Mouse (Mus musculus): ENCODE results near the gene Xpo4. TPM values are rescaled to one million over a fixed set of nuclear protein-coding genes. Genes with fewer than 3 reads are reported as not detected.

Xpo4 gene
- polyA plus RNA-seq, 1 experiment from 2014 or later = 32.1 TPM

DNA sequence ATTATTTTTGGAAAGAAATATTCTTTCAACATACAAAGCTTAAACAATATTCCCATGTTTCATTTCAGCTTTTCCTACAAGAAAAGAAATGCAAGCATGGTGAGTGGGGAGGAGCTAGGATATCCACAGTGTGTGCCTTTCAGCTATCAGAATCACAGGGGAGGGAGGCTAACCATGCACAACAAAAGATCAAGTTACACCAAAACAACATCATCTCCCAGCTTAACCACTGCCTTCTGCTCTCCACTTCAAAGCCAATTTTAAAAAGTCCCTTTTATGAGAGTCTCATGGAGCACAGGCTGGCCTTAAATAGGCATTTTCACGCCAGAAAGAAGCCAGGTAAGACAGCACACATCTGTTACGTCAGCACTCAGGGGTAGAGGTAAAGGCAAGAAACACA lies 54.2 kb downstream of the Xpo4 start:
- DNase-seq (ENCODE audit: low spot score) (no peak), ATAC-seq (ENCODE audit: low FRiP score) (no peak)
- H3K4me3 ChIP-seq (ENCODE audit: low read depth, low read length) = no peak overlapping the region
- no peaks in the 10 kb centered on the region for H3K36me3 ChIP-seq (ENCODE audit: control insufficient read depth, insufficient read depth, low read length)
- H3K4me1 ChIP-seq (replicated peaks; ENCODE audit: control insufficient read depth, insufficient read depth, low read length) = no peaks in the 10 kb centered on the region
- H3K27ac ChIP-seq (ENCODE audit: low read depth, low read length) = no peak overlapping the region
- H3K4me2 ChIP-seq (replicated peaks; ENCODE audit: low read depth, low read length) = no peak overlapping the region
- WGBS = 52% methylated on average over 2 of the region's 2 CpGs
- H3K9me3 ChIP-seq (ENCODE audit: control insufficient read depth, low read length) = no peaks in the 10 kb centered on the region
- no peaks in the 10 kb centered on the region for H3K27me3 ChIP-seq (ENCODE audit: control insufficient read depth, insufficient read depth, low read length)
- H3K9ac ChIP-seq (ENCODE audit: low read depth, low read length) = no peak overlapping the region

- H3K36me3 ChIP-seq (ENCODE audit: control insufficient read depth, insufficient read depth, low read length) = no peaks in the 10 kb centered on the region
- H3K9ac ChIP-seq (ENCODE audit: low read depth, low read length) = no peak overlapping the region
- no peaks in the 10 kb centered on the region for H3K27me3 ChIP-seq (ENCODE audit: control insufficient read depth, insufficient read depth, low read length)
- no peaks in the 10 kb centered on the region for H3K9me3 ChIP-seq (ENCODE audit: control insufficient read depth, low read length)
- no peaks in the 10 kb centered on the region for H3K4me1 ChIP-seq (replicated peaks; ENCODE audit: control insufficient read depth, insufficient read depth, low read length)
- WGBS = 81% methylated on average over 4 of the region's 4 CpGs
- no peak for DNase-seq (ENCODE audit: low spot score)
- H3K4me3 ChIP-seq (ENCODE audit: low read depth, low read length) = no peak overlapping the region
- H3K27ac ChIP-seq (ENCODE audit: low read depth, low read length) = no peak overlapping the region
- no peak for ATAC-seq (ENCODE audit: low FRiP score)
- no peak overlapping the region for H3K4me2 ChIP-seq (replicated peaks; ENCODE audit: low read depth, low read length)
These were observed 55.4 kb downstream of the Xpo4 start for GRCm38 (mm10) chr14:57609816-57610329.

GRCm38 (mm10) chr14:57607500-57607899 lies 57.7 kb downstream of the Xpo4 start:
- no peaks in the 10 kb centered on the region for H3K36me3 ChIP-seq (ENCODE audit: control insufficient read depth, insufficient read depth, low read length)

GRCm38 (mm10) chr14:57606663-57607365 lies 58.4 kb downstream of the Xpo4 start:
- DNase-seq (ENCODE audit: low spot score) = no peak
- H3K9ac ChIP-seq (ENCODE audit: low read depth, low read length) = no peak overlapping the region
- ATAC-seq (ENCODE audit: low FRiP score) = no peak
- peaks cover 2% of the 10 kb centered on the region; the same call in 1 of the 2 replicates for H3K36me3 ChIP-seq (ENCODE audit: control insufficient read depth, insufficient read depth, low read length)
- H3K27ac ChIP-seq (ENCODE audit: low read depth, low read length) = no peak overlapping the region
- H3K4me1 ChIP-seq (replicated peaks; ENCODE audit: control insufficient read depth, insufficient read depth, low read length) = no peaks in the 10 kb centered on the region
- H3K4me2 ChIP-seq (replicated peaks; ENCODE audit: low read depth, low read length) = no peak overlapping the region
- H3K4me3 ChIP-seq (ENCODE audit: low read depth, low read length) = no peak overlapping the region
- 80% methylated on average over 8 of the region's 8 CpGs for WGBS
- H3K27me3 ChIP-seq (ENCODE audit: control insufficient read depth, insufficient read depth, low read length) = no peaks in the 10 kb centered on the region
- H3K9me3 ChIP-seq (ENCODE audit: control insufficient read depth, low read length) = no peaks in the 10 kb centered on the region

More at GRCm38 (mm10) chr14:57607500-57607899, 57.7 kb downstream of the Xpo4 start:
- DNase-seq (ENCODE audit: low spot score) (no peak), ATAC-seq (ENCODE audit: low FRiP score) (no peak)
- no peaks in the 10 kb centered on the region for H3K4me1 ChIP-seq (replicated peaks; ENCODE audit: control insufficient read depth, insufficient read depth, low read length)
- H3K9me3 ChIP-seq (ENCODE audit: control insufficient read depth, low read length) = no peaks in the 10 kb centered on the region
- no peak overlapping the region for H3K9ac ChIP-seq (ENCODE audit: low read depth, low read length)
- no peak overlapping the region for H3K4me2 ChIP-seq (replicated peaks; ENCODE audit: low read depth, low read length)
- no peaks in the 10 kb centered on the region for H3K27me3 ChIP-seq (ENCODE audit: control insufficient read depth, insufficient read depth, low read length)
- no peak overlapping the region for H3K4me3 ChIP-seq (ENCODE audit: low read depth, low read length)
- no peak overlapping the region for H3K27ac ChIP-seq (ENCODE audit: low read depth, low read length)
- 70% methylated on average over 1 of the region's 1 CpGs for WGBS

DNA sequence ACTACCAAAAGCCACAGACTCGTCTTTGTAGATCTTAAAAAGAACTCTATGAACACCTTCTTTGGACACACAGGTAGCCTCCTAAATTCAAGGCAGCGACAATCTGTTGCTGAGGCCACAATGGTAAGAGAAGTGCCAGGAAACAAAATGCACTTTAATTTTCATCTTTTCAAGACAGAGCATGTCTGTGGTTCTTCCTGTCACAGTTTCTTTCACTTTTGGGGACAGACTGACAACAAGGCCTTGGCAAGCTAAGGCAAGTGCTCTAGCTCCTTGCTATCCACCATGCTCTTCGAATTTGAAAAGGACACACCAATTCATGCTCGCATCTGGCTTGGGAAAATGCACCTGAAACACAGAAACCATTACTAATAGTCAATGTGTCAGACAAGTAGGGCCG lies 72.0 kb downstream of the Xpo4 start:
- Histone ChIP-seq H3K4me3 (ENCODE audit: low read depth, low read length) (no peak overlapping the region), H3K4me1 (replicated peaks; ENCODE audit: control insufficient read depth, insufficient read depth, low read length) (no peaks in the 10 kb centered on the region), H3K9me3 (ENCODE audit: control insufficient read depth, low read length) (no peaks in the 10 kb centered on the region), H3K4me2 (replicated peaks; ENCODE audit: low read depth, low read length) (no peak overlapping the region), H3K27ac (ENCODE audit: low read depth, low read length) (no peak overlapping the region), H3K27me3 (ENCODE audit: control insufficient read depth, insufficient read depth, low read length) (no peaks in the 10 kb centered on the region), H3K9ac (ENCODE audit: low read depth, low read length) (no peak overlapping the region), H3K36me3 (ENCODE audit: control insufficient read depth, insufficient read depth, low read length) (no peaks in the 10 kb centered on the region)
- DNase-seq (ENCODE audit: low spot score) (no peak), ATAC-seq (ENCODE audit: low FRiP score) (no peak)
- WGBS = 94% methylated on average over 5 of the region's 5 CpGs

DNA sequence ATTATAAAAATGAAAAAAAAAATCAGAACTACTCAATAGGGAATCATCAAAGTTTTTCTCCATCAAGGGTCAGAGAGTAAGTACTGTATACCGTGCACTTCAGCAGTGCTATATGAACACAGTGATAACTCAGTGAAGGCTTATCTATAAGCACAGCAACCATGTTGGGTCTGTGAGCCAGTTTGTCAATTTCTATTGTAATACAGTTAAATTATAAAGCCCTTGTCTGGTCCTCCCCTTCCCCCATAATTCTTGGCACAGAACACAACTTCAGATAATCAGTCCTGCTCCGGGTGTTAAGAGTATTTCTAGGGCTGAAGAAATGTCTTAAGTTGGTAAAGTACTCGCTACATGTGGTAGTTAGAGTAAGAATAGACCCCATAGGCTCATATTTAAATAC lies 73.4 kb downstream of the Xpo4 start:
- Histone ChIP-seq H3K4me2 (replicated peaks; ENCODE audit: low read depth, low read length) (no peak overlapping the region), H3K27ac (ENCODE audit: low read depth, low read length) (no peak overlapping the region), H3K9ac (ENCODE audit: low read depth, low read length) (no peak overlapping the region), H3K4me1 (replicated peaks; ENCODE audit: control insufficient read depth, insufficient read depth, low read length) (no peaks in the 10 kb centered on the region), H3K27me3 (ENCODE audit: control insufficient read depth, insufficient read depth, low read length) (no peaks in the 10 kb centered on the region), H3K36me3 (ENCODE audit: control insufficient read depth, insufficient read depth, low read length) (no peaks in the 10 kb centered on the region), H3K9me3 (ENCODE audit: control insufficient read depth, low read length) (no peaks in the 10 kb centered on the region), H3K4me3 (ENCODE audit: low read depth, low read length) (no peak overlapping the region)
- ATAC-seq (ENCODE audit: low FRiP score) (no peak), DNase-seq (ENCODE audit: low spot score) (no peak)
- 95% methylated on average over 3 of the region's 3 CpGs for WGBS

DNA sequence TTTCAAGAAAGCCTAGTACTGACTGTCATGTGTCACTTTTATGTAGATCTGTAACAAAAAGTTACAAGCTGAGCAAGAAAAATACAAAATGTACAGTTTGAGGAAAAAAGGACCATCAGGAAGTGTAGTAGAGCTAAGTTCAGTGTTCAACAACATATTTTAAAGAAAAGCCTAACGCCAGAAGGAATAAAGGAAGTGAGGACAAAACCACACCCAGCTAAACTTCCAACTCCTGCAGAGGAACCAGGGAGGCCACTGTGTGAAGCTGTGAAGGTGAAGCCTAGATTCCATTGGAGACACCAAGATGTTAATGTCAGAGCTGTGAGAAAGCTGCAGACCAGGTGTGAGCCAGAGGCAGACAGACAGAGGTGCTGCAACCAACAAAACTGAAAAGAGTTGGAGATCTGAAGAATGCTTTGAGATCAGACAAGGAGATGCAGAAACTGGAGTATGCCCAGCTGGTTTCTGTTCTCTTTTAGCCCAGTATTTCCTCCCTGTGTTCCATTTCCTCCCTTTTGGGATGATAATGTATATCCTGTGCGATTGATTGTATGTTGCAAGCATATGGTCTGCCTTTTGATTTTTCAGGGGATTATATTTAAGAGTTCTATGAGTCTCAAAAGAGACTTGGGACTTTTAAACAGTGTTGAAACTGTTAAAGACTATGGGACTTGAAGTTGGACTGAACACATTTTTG lies 88.7 kb downstream of the Xpo4 start:
- no peak overlapping the region for H3K27ac ChIP-seq (ENCODE audit: low read depth, low read length)
- H3K9ac ChIP-seq (ENCODE audit: low read depth, low read length) = no peak overlapping the region
- no peaks in the 10 kb centered on the region for H3K27me3 ChIP-seq (ENCODE audit: control insufficient read depth, insufficient read depth, low read length)
- H3K9me3 ChIP-seq (ENCODE audit: control insufficient read depth, low read length) = no peaks in the 10 kb centered on the region
- no peak overlapping the region for H3K4me2 ChIP-seq (replicated peaks; ENCODE audit: low read depth, low read length)
- DNase-seq (ENCODE audit: low spot score) (no peak), ATAC-seq (ENCODE audit: low FRiP score) (no peak)
- WGBS = 98% methylated on average over 2 of the region's 2 CpGs
- H3K4me3 ChIP-seq (ENCODE audit: low read depth, low read length) = no peak overlapping the region
- no peaks in the 10 kb centered on the region for H3K4me1 ChIP-seq (replicated peaks; ENCODE audit: control insufficient read depth, insufficient read depth, low read length)
- H3K36me3 ChIP-seq (ENCODE audit: control insufficient read depth, insufficient read depth, low read length) = no peaks in the 10 kb centered on the region

GRCm38 (mm10) chr14:57574792-57575587 lies 90.2 kb downstream of the Xpo4 start:
- Histone ChIP-seq H3K36me3 (ENCODE audit: control insufficient read depth, insufficient read depth, low read length) (no peaks in the 10 kb centered on the region), H3K27ac (ENCODE audit: low read depth, low read length) (no peak overlapping the region), H3K4me3 (ENCODE audit: low read depth, low read length) (no peak overlapping the region), H3K9ac (ENCODE audit: low read depth, low read length) (no peak overlapping the region), H3K4me1 (replicated peaks; ENCODE audit: control insufficient read depth, insufficient read depth, low read length) (no peaks in the 10 kb centered on the region), H3K4me2 (replicated peaks; ENCODE audit: low read depth, low read length) (no peak overlapping the region), H3K9me3 (ENCODE audit: control insufficient read depth, low read length) (no peaks in the 10 kb centered on the region), H3K27me3 (ENCODE audit: control insufficient read depth, insufficient read depth, low read length) (no peaks in the 10 kb centered on the region)
- ATAC-seq (ENCODE audit: low FRiP score) (no peak), DNase-seq (ENCODE audit: low spot score) (no peak)
- 92% methylated on average over 6 of the region's 6 CpGs for WGBS

Data from hindbrain, embryonic 11.5 days (tissue).